ENCODE assay signal across 8 mouse cellular contexts in genomic region chr5:139377468-139378270, GRCm38 (mm10). TPM values are rescaled to one million over a fixed set of nuclear protein-coding genes. Genes with fewer than 3 reads are reported as not detected.
A peak's percentile ranks its signal among the peaks of the same experiment; 100 is the strongest.
DNase-seq lines count a peak whose midpoint lies in the region; ATAC-seq and TF ChIP-seq lines count a peak whose summit lies in the region.

Gene Gpr146, plus strand, starts transcription at chr5:139377697.

- intact Hi-C loops in gastrocnemius, postnatal 14 days (cut with DNase I; ENCODE audit: low total_unique reads), result no loop called here

- no peaks in the 10 kb centered on the region for H3K27me3 ChIP-seq in hindbrain, postnatal 0 days (ENCODE audit: insufficient read depth, low read length)
- 0 out of 2 replicates have a peak, but pooled peaks cover 5% of the 10 kb centered on the region for H3K27me3 ChIP-seq in limb, embryonic 10.5 days (ENCODE audit: low read depth, poor library complexity, severe bottlenecking)

- no peak for TF ChIP-seq CTCF in hindbrain, postnatal 0 days (IDR thresholded peaks at IDR 0.05; ENCODE audit: low read depth)

- no peaks in the 10 kb centered on the region for H3K36me3 ChIP-seq in hindbrain, postnatal 0 days (ENCODE audit: insufficient read depth, low read length)
- H3K36me3 ChIP-seq in limb, embryonic 10.5 days, result no peaks in the 10 kb centered on the region

- no peak within 1 kb of the TSS for H3K4me3 ChIP-seq in hindbrain, postnatal 0 days (ENCODE audit: low read length)
- H3K4me3 ChIP-seq in limb, embryonic 10.5 days, result no peak within 1 kb of the TSS

- H3K9ac ChIP-seq in hindbrain, postnatal 0 days (replicated peaks; ENCODE audit: low read length), result no peak within 1 kb of the TSS

- no peak within 1 kb of the TSS for H3K4me2 ChIP-seq in hindbrain, postnatal 0 days (ENCODE audit: low read depth, low read length)

- 70% methylated on average over 18 of the region's 18 CpGs for WGBS in hindbrain, postnatal 0 days
- 80% methylated on average over 18 of the region's 18 CpGs for WGBS in limb, embryonic 10.5 days

- peak within 1 kb of the TSS; percentile 22; the same call in 1 of the 2 replicates for H3K27ac ChIP-seq in hindbrain, postnatal 0 days
- peak within 1 kb of the TSS; percentile 81 for H3K27ac ChIP-seq in limb, embryonic 10.5 days

- no peak for DNase-seq in left cerebral cortex, adult 18-20 months (ENCODE audit: low spot score in 2 of 2)
- no peak for DNase-seq in left cerebral cortex, adult 11 months (ENCODE audit: low spot score)
- DNase-seq in NIH3T3 (ENCODE audit: low read depth), result peak; percentile 57
- DNase-seq in gastrocnemius, postnatal 14 days, result peak; percentile 82
- no peak for DNase-seq in hindbrain, postnatal 0 days (ENCODE audit: low spot score)
- DNase-seq in limb, embryonic 10.5 days (ENCODE audit: low spot score), result no peak
- no peak for DNase-seq in frontal cortex, postnatal 36 days (ENCODE audit: low spot score in 2 of 2)

- ATAC-seq in hindbrain, postnatal 0 days, result no peak
- ATAC-seq in neutrophil, adult 5-6 weeks (ENCODE audit: extremely low read depth, insufficient number of reproducible peaks, low FRiP score, poor library complexity, severe bottlenecking), result no peak

- H3K9me3 ChIP-seq in hindbrain, postnatal 0 days (ENCODE audit: low read length), result no peaks in the 10 kb centered on the region
- no peaks in the 10 kb centered on the region for H3K9me3 ChIP-seq in limb, embryonic 10.5 days (replicated peaks)

- H3K4me1 ChIP-seq in hindbrain, postnatal 0 days (ENCODE audit: insufficient read depth, low read length), result peaks cover 22% of the 10 kb centered on the region
- H3K4me1 ChIP-seq in limb, embryonic 10.5 days, result peaks cover 49% of the 10 kb centered on the region

RNA-seq across cellular contexts. Expression of gene Gpr146, which starts in this region (rescaled TPM):
- total RNA-seq in left cerebral cortex, adult 18-20 months (2021), result 10 to 100 TPM; 10.6 to 13.0 TPM
- total RNA-seq in gastrocnemius, postnatal 14 days (2021), result 10 to 100 TPM; 17.2 to 26.0 TPM
- 8.1 and 10.1 TPM in 2 replicates for total RNA-seq in hindbrain, postnatal 0 days (2014; rRNA removed)
- 3.7 and 4.4 TPM in 2 replicates for polyA plus RNA-seq in hindbrain, postnatal 0 days (2015; fragmentation: Nextera tagmentation; extraction: Ambion mirVana)
- polyA plus RNA-seq in limb, embryonic 10.5 days (2016; fragmentation: Nextera tagmentation; extraction: Ambion mirVana), result 2.2 and 2.3 TPM in 2 replicates
- total RNA-seq in neutrophil, adult 5-6 weeks (2017), result 44.6 and 45.5 TPM in 2 replicates

Comparison
In these comparisons a context has a peak if more than half of its experiments do, and no peak if none do; other contexts are left out.
1. DNase-seq: peak in NIH3T3 (single experiment) and gastrocnemius, postnatal 14 days (single experiment); none in left cerebral cortex, adult 18-20 months (0 of 2), left cerebral cortex, adult 11 months (single experiment), hindbrain, postnatal 0 days (single experiment), limb, embryonic 10.5 days (single experiment) and frontal cortex, postnatal 36 days (0 of 2).